Comparison of ENCODE assay signal across 27 mouse cellular contexts in genomic region chr11:119171588-119171987, GRCm38 (mm10). TPM values are rescaled to one million over a fixed set of nuclear protein-coding genes. Genes with fewer than 3 reads are reported as not detected.
"Had no signal": no experiment of that assay in that cellular context is flagged by ENCODE, and none has a peak within 500 bp of the region (broad histone marks: within the 10 kb centered on the region; RNA-seq: fewer than 3 reads in every experiment).

No protein-coding gene starts in this region.

- H3K27me3 ChIP-seq: heart, embryonic 12.5 days; hindbrain, embryonic 12.5 days; intestine, embryonic 15.5 days; liver, embryonic 13.5 days; liver, embryonic 15.5 days had no signal

- DNase-seq: gastrocnemius, adult 2 months; gastrocnemius, postnatal 10 days; gastrocnemius, postnatal 25 days; heart, adult 18-20 months; heart, postnatal 10 days; heart, postnatal 4 days; kidney, adult 9 months; kidney, postnatal 14 days; kidney, postnatal 4 days; left cerebral cortex, postnatal 4 days; liver; liver, embryonic 13.5 days; liver, postnatal 0 days had no signal

- H3K9me3 ChIP-seq: heart, embryonic 10.5 days; heart, embryonic 12.5 days; hindbrain, embryonic 10.5 days; hindbrain, embryonic 12.5 days; intestine, embryonic 15.5 days; liver, embryonic 13.5 days; liver, embryonic 15.5 days had no signal

- ATAC-seq: hindbrain, embryonic 16.5 days; inflammation-experienced regulatory T-cells, adult 6 months; intestine, embryonic 15.5 days; intestine, postnatal 0 days; liver, postnatal 0 days had no signal

- H3K36me3 ChIP-seq: heart, embryonic 10.5 days; intestine, embryonic 15.5 days; liver, embryonic 13.5 days; liver, embryonic 15.5 days had no signal

- H3K4me3 ChIP-seq: gastrocnemius, adult 2 months; heart, embryonic 10.5 days; heart, embryonic 12.5 days; hindbrain, embryonic 10.5 days; hindbrain, embryonic 12.5 days; intestine, embryonic 15.5 days; layer of hippocampus, adult 2 months; left cerebral cortex, adult 2 months; liver, embryonic 13.5 days; liver, embryonic 15.5 days had no signal

- H3K4me1 ChIP-seq: heart, embryonic 12.5 days; liver, embryonic 13.5 days; liver, embryonic 15.5 days had no signal

- H3K27ac ChIP-seq: gastrocnemius, adult 2 months; heart, embryonic 10.5 days; hindbrain, embryonic 10.5 days; hindbrain, embryonic 12.5 days; hindbrain, embryonic 14.5 days; intestine, embryonic 15.5 days; layer of hippocampus, adult 2 months; left cerebral cortex, adult 2 months; liver, embryonic 13.5 days; liver, embryonic 15.5 days had no signal

- H3K4me2 ChIP-seq: heart, embryonic 12.5 days; hindbrain, embryonic 12.5 days; hindbrain, embryonic 14.5 days; intestine, embryonic 15.5 days; liver, embryonic 11.5 days; liver, embryonic 13.5 days; liver, embryonic 15.5 days had no signal

- H3K9ac ChIP-seq: heart, embryonic 12.5 days; hindbrain, embryonic 12.5 days; hindbrain, embryonic 14.5 days; intestine, embryonic 15.5 days; liver, embryonic 13.5 days; liver, embryonic 15.5 days; liver, postnatal 0 days had no signal

RNA-seq across cellular contexts. Expression of gene Ccdc40, which starts 56.8 kb away (rescaled TPM):
- total RNA-seq: gastrocnemius, adult 2 months; heart, postnatal 25 days had no signal
